Mouse (Mus musculus) kidney, postnatal 14 days (tissue): ENCODE measurements around the gene Tns2.

Source experiments
- DNase-seq: peaks from one replicate; pipeline ENCODE4 v3.0.0; 2022; ENCODE audit warnings: mixed read lengths

The Tns2 gene

DNA sequence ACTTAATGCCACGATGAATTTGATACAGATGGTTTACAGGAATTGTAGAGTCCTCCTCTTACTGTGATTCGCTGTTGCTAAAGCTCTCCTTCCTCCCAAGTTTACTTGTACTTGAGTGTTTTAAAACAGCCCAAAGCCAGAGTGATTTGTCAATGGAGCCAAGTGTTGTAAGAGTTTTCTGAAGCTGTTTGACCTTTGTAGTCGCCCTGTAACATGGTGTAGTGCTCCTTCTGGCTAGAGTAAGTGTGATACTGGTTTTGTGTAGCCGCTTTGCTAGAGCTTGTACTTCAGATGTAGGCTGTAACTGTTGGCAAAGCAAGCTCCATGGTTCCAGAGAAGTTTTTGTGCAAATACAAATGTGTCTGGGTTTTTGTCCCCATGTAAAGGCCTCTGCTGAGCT lies 8.0 kb upstream of the Tns2 start:
- DNase-seq = no peak

GRCm38 (mm10) chr15:102094157-102094556 lies 6.1 kb upstream of the Tns2 start:
- DNase-seq = no peak

DNA sequence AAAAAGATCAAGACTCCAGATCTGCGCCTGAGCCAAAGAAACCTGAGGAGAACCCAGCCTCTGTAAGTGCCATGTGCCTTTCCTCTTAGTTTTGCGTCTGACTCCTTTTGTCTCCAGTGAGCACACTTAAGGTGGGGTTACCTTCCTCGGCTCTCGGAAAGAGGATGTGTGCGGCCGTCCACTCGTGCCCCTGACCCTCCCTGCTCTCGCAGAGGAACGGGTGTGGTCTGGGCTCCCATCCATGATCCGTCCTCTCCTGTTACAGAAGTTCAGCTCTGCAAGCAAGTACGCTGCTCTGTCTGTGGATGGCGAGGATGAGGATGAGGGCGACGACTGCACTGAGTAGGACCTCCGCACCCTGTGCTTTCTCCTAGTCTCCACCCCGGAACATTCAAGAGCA lies 5.2 kb upstream of the Tns2 start:
- DNase-seq = no peak

GRCm38 (mm10) chr15:102097147-102097915 lies 2.9 kb upstream of the Tns2 start:
- no peak for DNase-seq

DNA sequence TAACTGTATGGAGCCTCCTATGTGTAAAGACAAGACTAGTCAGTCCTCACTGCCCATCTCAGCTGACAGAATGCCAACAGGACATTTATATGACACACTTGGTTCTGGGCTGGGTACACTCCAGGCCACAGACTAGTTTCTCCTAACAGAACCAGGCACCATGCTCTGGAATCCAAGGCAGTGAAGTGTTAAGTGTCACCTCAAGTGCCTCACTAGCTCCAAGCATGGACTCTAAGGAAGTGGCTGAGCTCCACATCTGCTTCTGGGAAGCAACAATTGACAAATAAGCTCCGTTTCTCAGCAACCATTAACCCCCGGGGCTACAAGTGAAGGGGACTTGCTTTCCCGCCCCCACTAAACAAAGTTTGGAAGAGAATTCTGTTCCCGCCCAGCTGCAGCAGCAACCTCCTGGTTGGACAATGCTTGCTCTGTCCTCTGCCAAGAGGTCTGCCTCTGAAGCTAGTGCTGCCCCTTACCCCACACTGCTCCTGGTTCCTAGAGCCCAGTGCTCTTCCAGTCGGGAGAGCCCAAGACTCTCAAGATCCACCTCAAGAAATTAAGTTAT lies 2.1 kb upstream of the Tns2 start:
- DNase-seq = no peak

- no peak for DNase-seq
These were observed 953 bp upstream of the Tns2 start for GRCm38 (mm10) chr15:102099260-102099659.

DNA sequence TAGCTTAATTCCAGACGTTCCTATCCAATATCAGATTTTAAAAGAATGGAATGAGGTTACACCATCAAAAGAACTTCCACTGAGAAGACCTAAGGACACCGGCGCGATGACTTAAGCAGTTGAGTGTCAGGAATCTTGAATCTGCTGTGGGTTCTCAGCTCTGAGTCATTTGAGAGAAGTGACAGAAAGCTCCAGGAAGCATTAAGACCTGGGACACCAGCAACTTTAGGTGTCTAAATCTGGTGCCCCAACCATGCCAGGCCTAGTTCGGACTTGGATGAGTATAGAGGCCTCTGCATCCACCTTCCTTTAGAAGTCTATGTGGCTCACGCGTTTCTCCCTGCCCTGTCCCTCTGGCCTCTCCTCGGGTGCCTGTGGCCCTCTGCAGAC lies 447 bp upstream of the Tns2 start:
- DNase-seq = no peak

DNA sequence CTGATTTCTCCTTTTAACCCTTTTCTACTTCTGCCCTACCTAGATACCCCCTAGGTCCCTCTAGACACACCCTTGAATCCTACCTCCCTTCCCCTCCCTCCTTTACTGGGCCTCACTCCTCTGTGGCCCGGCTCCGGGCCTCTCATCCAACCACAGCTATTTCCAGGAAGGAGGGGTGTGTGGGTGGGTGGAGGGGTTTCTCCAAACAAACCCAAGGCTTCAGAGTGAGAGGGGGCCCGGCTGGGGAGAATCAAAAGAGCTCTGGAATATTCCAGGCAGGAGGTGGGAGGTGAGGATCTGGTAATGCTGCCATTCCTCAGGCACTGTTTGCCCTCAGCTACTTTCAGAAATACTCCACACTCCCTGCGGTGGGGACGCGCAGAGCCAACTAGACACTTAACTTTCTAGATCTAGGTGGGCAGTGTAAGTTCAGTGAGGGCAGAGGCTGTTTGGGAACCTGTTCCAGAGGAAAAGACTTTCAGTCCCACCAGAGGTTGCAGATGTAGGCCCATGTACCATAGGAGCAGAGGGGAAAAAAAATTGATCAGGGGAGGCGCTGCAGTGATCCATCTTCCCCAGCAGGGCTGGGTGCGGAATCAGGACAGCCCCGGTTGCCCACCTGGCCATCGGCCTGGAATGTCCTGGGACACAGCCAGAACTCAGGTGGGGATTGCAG lies 921 bp downstream of the Tns2 start:
- DNase-seq = no peak

GRCm38 (mm10) chr15:102101672-102102541 lies 1.7 kb downstream of the Tns2 start:
- DNase-seq = peak; percentile 88

- peak; percentile 87 for DNase-seq
These were observed 2.4 kb downstream of the Tns2 start for GRCm38 (mm10) chr15:102102548-102103121.

- peak; percentile 75 for DNase-seq
These were observed 3.2 kb downstream of the Tns2 start for GRCm38 (mm10) chr15:102103371-102103946.

GRCm38 (mm10) chr15:102103947-102104555 lies 3.8 kb downstream of the Tns2 start:
- DNase-seq = peak; percentile 89

DNA sequence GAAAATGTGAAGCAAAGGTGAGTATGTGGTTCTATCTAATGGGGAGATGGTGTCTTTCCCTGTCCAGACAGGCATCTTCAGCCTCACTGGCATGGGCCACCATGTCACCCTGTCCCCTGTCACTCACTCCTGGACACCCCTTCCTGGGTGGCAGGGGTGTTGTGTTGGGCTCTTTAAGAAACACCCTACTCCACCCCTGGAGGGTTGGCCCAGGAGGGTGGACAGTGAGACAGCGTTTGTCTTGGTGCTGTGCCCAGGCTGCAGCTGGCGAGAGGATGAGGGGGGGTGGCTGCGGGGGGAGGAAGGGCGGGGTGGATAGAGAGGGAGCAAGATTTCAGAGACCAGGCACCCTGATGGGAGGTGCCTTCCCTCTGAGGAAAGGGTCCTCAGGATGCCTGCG lies 5.1 kb downstream of the Tns2 start:
- peak; percentile 83 for DNase-seq

GRCm38 (mm10) chr15:102105764-102106730 lies 5.8 kb downstream of the Tns2 start:
- DNase-seq = peak; percentile 65

- no peak for DNase-seq
These were observed 6.7 kb downstream of the Tns2 start for GRCm38 (mm10) chr15:102106754-102107456.

DNA sequence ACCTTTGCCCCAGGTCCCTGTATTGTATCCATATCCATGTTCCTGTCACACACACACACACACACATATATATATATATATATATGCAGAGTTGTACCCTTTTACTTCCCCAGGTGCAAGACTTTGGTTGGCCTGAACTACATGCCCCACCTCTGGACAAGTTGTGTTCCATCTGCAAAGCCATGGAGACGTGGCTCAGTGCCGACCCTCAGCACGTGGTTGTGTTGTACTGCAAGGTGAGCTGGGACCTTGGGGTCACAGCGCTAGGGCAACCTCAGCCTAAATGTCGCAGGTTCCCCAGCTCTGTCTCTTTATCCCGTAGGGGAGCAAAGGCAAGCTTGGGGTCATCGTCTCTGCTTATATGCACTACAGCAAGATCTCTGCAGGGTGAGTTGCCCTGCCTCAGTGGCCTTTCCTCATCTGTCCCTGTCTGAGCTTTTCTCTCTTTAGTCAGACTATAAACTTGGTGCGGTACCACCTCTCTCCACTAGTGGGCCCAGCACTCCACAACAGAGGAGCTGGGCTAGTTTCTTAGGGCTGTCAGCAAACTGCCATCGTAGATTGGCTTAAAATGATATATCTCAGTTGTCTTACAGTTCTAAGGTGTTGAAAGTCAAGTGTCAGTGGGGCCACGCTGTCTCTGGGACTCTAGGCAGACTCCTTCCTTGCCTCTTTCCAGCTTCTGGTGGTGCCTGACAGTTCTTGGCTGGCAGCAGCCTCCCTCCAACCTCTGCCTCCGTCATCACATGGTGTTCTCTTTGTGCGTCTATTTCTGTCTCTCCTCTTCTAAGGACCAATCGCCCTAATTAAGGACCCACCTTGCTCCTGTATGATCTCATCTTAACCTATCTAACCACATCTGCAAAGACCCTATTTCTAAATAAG lies 7.7 kb downstream of the Tns2 start:
- peak; percentile 70 for DNase-seq

GRCm38 (mm10) chr15:102108651-102109525 lies 8.7 kb downstream of the Tns2 start:
- peak; percentile 87 for DNase-seq

GRCm38 (mm10) chr15:102110271-102110670 lies 10.1 kb downstream of the Tns2 start:
- no peak for DNase-seq
